Mouse (Mus musculus): ENCODE data around the gene Il4ra. TPM values are rescaled to one million over a fixed set of nuclear protein-coding genes. Genes with fewer than 3 reads are reported as not detected.

Il4ra gene
- polyA plus RNA-seq, 1 experiment from 2014 or later: 9.5 TPM

- no peak overlapping the region for H3K9ac ChIP-seq
- no peak overlapping the region for H3K27ac ChIP-seq
- ATAC-seq (ENCODE audit: insufficient read depth, low FRiP score, low read depth): no peak
- 34% methylated on average over 4 of the region's 4 CpGs for WGBS
- H3K36me3 ChIP-seq: no peaks in the 10 kb centered on the region
- no peak overlapping the region for H3K4me2 ChIP-seq
- no peak overlapping the region for H3K4me3 ChIP-seq (replicated peaks)
- H3K9me3 ChIP-seq: no peaks in the 10 kb centered on the region
- peaks cover 4% of the 10 kb centered on the region; the same call in 1 of the 2 replicates for H3K4me1 ChIP-seq
- H3K27me3 ChIP-seq (replicated peaks): no peaks in the 10 kb centered on the region
Measured at GRCm38 (mm10) chr7:125605725-125606139, 53.8 kb downstream of the Il4ra start.

- ATAC-seq (ENCODE audit: insufficient read depth, low FRiP score, low read depth): no peak
- 76% methylated on average over 2 of the region's 2 CpGs for WGBS
Measured at GRCm38 (mm10) chr7:125606265-125607164, 54.6 kb downstream of the Il4ra start.

GRCm38 (mm10) chr7:125607384-125608182, 55.7 kb downstream of the Il4ra start:
- H3K4me1 ChIP-seq: peaks cover 4% of the 10 kb centered on the region; the same call in 1 of the 2 replicates
- H3K4me3 ChIP-seq (replicated peaks): no peak overlapping the region
- H3K9me3 ChIP-seq: no peaks in the 10 kb centered on the region
- no peak overlapping the region for H3K4me2 ChIP-seq
- H3K36me3 ChIP-seq: no peaks in the 10 kb centered on the region
- H3K9ac ChIP-seq: no peak overlapping the region
- no peak overlapping the region for H3K27ac ChIP-seq
- no peaks in the 10 kb centered on the region for H3K27me3 ChIP-seq (replicated peaks)
- ATAC-seq (ENCODE audit: insufficient read depth, low FRiP score, low read depth): no peak
- 57% methylated on average over 6 of the region's 6 CpGs for WGBS

More at GRCm38 (mm10) chr7:125606265-125607164, 54.6 kb downstream of the Il4ra start:
- Histone ChIP-seq H3K27ac (no peak overlapping the region), H3K36me3 (no peaks in the 10 kb centered on the region), H3K4me1 (peaks cover 4% of the 10 kb centered on the region; the same call in 1 of the 2 replicates), H3K4me2 (no peak overlapping the region), H3K4me3 (replicated peaks) (no peak overlapping the region), H3K27me3 (replicated peaks) (no peaks in the 10 kb centered on the region), H3K9ac (no peak overlapping the region), H3K9me3 (no peaks in the 10 kb centered on the region)

GRCm38 (mm10) chr7:125608183-125608688, 56.3 kb downstream of the Il4ra start:
- Histone ChIP-seq H3K4me1 (peaks cover 4% of the 10 kb centered on the region; the same call in 1 of the 2 replicates), H3K27ac (no peak overlapping the region), H3K4me3 (replicated peaks) (no peak overlapping the region), H3K27me3 (replicated peaks) (no peaks in the 10 kb centered on the region), H3K9me3 (no peaks in the 10 kb centered on the region), H3K4me2 (no peak overlapping the region), H3K9ac (no peak overlapping the region), H3K36me3 (no peaks in the 10 kb centered on the region)
- no peak for ATAC-seq (ENCODE audit: insufficient read depth, low FRiP score, low read depth)
- 83% methylated on average over 4 of the region's 4 CpGs for whole genome bisulfite sequencing

GRCm38 (mm10) chr7:125613579-125613978, 61.7 kb downstream of the Il4ra start:
- WGBS: 64% methylated on average over 5 of the region's 5 CpGs

GRCm38 (mm10) chr7:125615453-125615852, 63.5 kb downstream of the Il4ra start:
- H3K4me1 ChIP-seq: no peaks in the 10 kb centered on the region
- no peak overlapping the region for H3K9ac ChIP-seq
- no peak overlapping the region for H3K4me3 ChIP-seq (replicated peaks)
- no peak overlapping the region for H3K27ac ChIP-seq
- H3K27me3 ChIP-seq (replicated peaks): no peaks in the 10 kb centered on the region
- no peaks in the 10 kb centered on the region for H3K9me3 ChIP-seq
- no peaks in the 10 kb centered on the region for H3K36me3 ChIP-seq
- 84% methylated on average over 7 of the region's 7 CpGs for WGBS
- no peak overlapping the region for H3K4me2 ChIP-seq
- no peak for ATAC-seq (ENCODE audit: insufficient read depth, low FRiP score, low read depth)

More at GRCm38 (mm10) chr7:125613579-125613978, 61.7 kb downstream of the Il4ra start:
- H3K9me3 ChIP-seq: no peaks in the 10 kb centered on the region
- H3K27ac ChIP-seq: no peak overlapping the region
- ATAC-seq (ENCODE audit: insufficient read depth, low FRiP score, low read depth): no peak
- H3K4me1 ChIP-seq: no peaks in the 10 kb centered on the region
- H3K9ac ChIP-seq: no peak overlapping the region
- no peaks in the 10 kb centered on the region for H3K36me3 ChIP-seq
- H3K4me3 ChIP-seq (replicated peaks): no peak overlapping the region
- H3K27me3 ChIP-seq (replicated peaks): no peaks in the 10 kb centered on the region
- H3K4me2 ChIP-seq: no peak overlapping the region

GRCm38 (mm10) chr7:125618016-125618415, 66.1 kb downstream of the Il4ra start:
- Histone ChIP-seq H3K27me3 (replicated peaks) (no peaks in the 10 kb centered on the region), H3K4me3 (replicated peaks) (no peak overlapping the region), H3K9ac (no peak overlapping the region), H3K4me2 (no peak overlapping the region), H3K4me1 (no peaks in the 10 kb centered on the region), H3K36me3 (no peaks in the 10 kb centered on the region), H3K9me3 (no peaks in the 10 kb centered on the region), H3K27ac (no peak overlapping the region)
- ATAC-seq (ENCODE audit: insufficient read depth, low FRiP score, low read depth): no peak
- 78% methylated on average over 7 of the region's 7 CpGs for WGBS

- WGBS: 62% methylated on average over 4 of the region's 4 CpGs
- Histone ChIP-seq H3K9me3 (no peaks in the 10 kb centered on the region), H3K36me3 (no peaks in the 10 kb centered on the region), H3K27ac (no peak overlapping the region), H3K9ac (no peak overlapping the region), H3K27me3 (replicated peaks) (no peaks in the 10 kb centered on the region), H3K4me2 (no peak overlapping the region), H3K4me3 (replicated peaks) (no peak overlapping the region), H3K4me1 (no peaks in the 10 kb centered on the region)
- ATAC-seq (ENCODE audit: insufficient read depth, low FRiP score, low read depth): no peak
Measured at GRCm38 (mm10) chr7:125620077-125620476, 68.2 kb downstream of the Il4ra start.

- WGBS: 66% methylated on average over 7 of the region's 7 CpGs
- H3K4me2 ChIP-seq: no peak overlapping the region
- H3K9ac ChIP-seq: no peak overlapping the region
- no peak overlapping the region for H3K4me3 ChIP-seq (replicated peaks)
- ATAC-seq (ENCODE audit: insufficient read depth, low FRiP score, low read depth): no peak
- no peaks in the 10 kb centered on the region for H3K36me3 ChIP-seq
- H3K27ac ChIP-seq: no peak overlapping the region
- no peaks in the 10 kb centered on the region for H3K27me3 ChIP-seq (replicated peaks)
- H3K9me3 ChIP-seq: no peaks in the 10 kb centered on the region
- H3K4me1 ChIP-seq: no peaks in the 10 kb centered on the region
Measured at GRCm38 (mm10) chr7:125622741-125623685, 71.1 kb downstream of the Il4ra start.

GRCm38 (mm10) chr7:125625219-125625618, 73.3 kb downstream of the Il4ra start:
- H3K36me3 ChIP-seq: no peaks in the 10 kb centered on the region
- no peak overlapping the region for H3K4me2 ChIP-seq
- no peak overlapping the region for H3K9ac ChIP-seq
- ATAC-seq (ENCODE audit: insufficient read depth, low FRiP score, low read depth): no peak
- H3K4me3 ChIP-seq (replicated peaks): no peak overlapping the region
- no peak overlapping the region for H3K27ac ChIP-seq
- 69% methylated on average over 4 of the region's 4 CpGs for WGBS
- no peaks in the 10 kb centered on the region for H3K9me3 ChIP-seq
- no peaks in the 10 kb centered on the region for H3K4me1 ChIP-seq
- no peaks in the 10 kb centered on the region for H3K27me3 ChIP-seq (replicated peaks)

- Histone ChIP-seq H3K36me3 (no peaks in the 10 kb centered on the region), H3K4me3 (replicated peaks) (no peak overlapping the region), H3K9ac (no peak overlapping the region), H3K4me2 (no peak overlapping the region), H3K27me3 (replicated peaks) (no peaks in the 10 kb centered on the region), H3K4me1 (no peaks in the 10 kb centered on the region), H3K27ac (no peak overlapping the region), H3K9me3 (no peaks in the 10 kb centered on the region)
- 52% methylated on average over 7 of the region's 7 CpGs for WGBS
- ATAC-seq (ENCODE audit: insufficient read depth, low FRiP score, low read depth): no peak
Measured at GRCm38 (mm10) chr7:125625829-125626228, 73.9 kb downstream of the Il4ra start.
